Mouse (Mus musculus) hindbrain, embryonic 15.5 days (tissue): Measurements from ENCODE around the gene Gfpt1. TPM values are rescaled to one million over a fixed set of nuclear protein-coding genes. Genes with fewer than 3 reads are reported as not detected.
A peak's percentile ranks its signal among the peaks of the same experiment; 100 is the strongest.

Source experiments
- ATAC-seq: fragments of 200-750 bp; cut with Nextera tagmentation; 2 replicates; pipeline ENCODE4 v1.8.0; 2017; ENCODE audit warnings: low read depth, moderate number of reproducible peaks, moderate TSS enrichment; ENCODE audit not compliant: low FRiP score
- H3K27ac ChIP-seq: fragments of 300-500 bp; sonication (generic); replicated peaks from 2 replicates; pipeline ENCODE4 v1.5.1; 2015; ENCODE audit warnings: mild to moderate bottlenecking, inconsistent platforms
- H3K27me3 ChIP-seq: fragments of 300-500 bp; sonication (generic); 2 replicates; pipeline ENCODE4 v1.6.1; 2015; ENCODE audit warnings: control low read depth, inconsistent platforms
- H3K36me3 ChIP-seq: fragments of 300-500 bp; sonication (generic); 2 replicates; pipeline ENCODE4 v1.6.1; 2015; ENCODE audit warnings: control low read depth, inconsistent platforms
- H3K4me1 ChIP-seq: fragments of 300-500 bp; sonication (generic); replicated peaks from 2 replicates; pipeline ENCODE4 v1.6.1; 2015; ENCODE audit warnings: control low read depth, inconsistent platforms
- H3K4me2 ChIP-seq: fragments of 300-500 bp; sonication (generic); 2 replicates; pipeline ENCODE4 v1.6.1; 2015; ENCODE audit warnings: moderate library complexity, mild to moderate bottlenecking, inconsistent platforms
- H3K4me3 ChIP-seq: fragments of 300-500 bp; sonication (generic); 2 replicates; pipeline ENCODE4 v1.5.1; 2015; ENCODE audit warnings: mild to moderate bottlenecking, inconsistent platforms
- H3K9ac ChIP-seq: fragments of 300-500 bp; sonication (generic); 2 replicates; pipeline ENCODE4 v1.6.1; 2015; ENCODE audit warnings: inconsistent platforms
- H3K9me3 ChIP-seq: fragments of 300-500 bp; sonication (generic); 2 replicates; pipeline ENCODE4 v1.6.1; 2016; ENCODE audit warnings: control low read depth, inconsistent platforms
- WGBS: fragments of 180-500 bp; shearing (Covaris S2); methylation state at CpG from one replicate; pipeline ENCODE4 v1.1.7; 2015; 5-methylcytosine and 5-hydroxymethylcytosine counted together
- polyA plus RNA-seq: library from polyadenylated mRNA; unstranded; fragments of >200 nt; fragmentation: Nextera tagmentation; extraction: Ambion mirVana; gene quantifications from 2 replicates; pipeline ENCODE4 v1.2.1, GENCODE M21; 2015

The Gfpt1 gene
- polyA plus RNA-seq: 20.2 and 20.5 TPM in 2 replicates

GRCm38 (mm10) chr6:87042337-87043130, at the start of gene Gfpt1:
Gene Gfpt1 (plus strand): TSS chr6:87042846.
- ATAC-seq: peak; percentile 98
- under 1% methylated on average over 62 of the region's 68 CpGs for WGBS

GRCm38 (mm10) chr6:86994254-86994653, 48.4 kb upstream of the Gfpt1 start:
- no peak overlapping the region for H3K4me3 ChIP-seq
- no peaks in the 10 kb centered on the region for H3K4me1 ChIP-seq
- 88% methylated on average over 4 of the region's 4 CpGs for WGBS
- no peak for ATAC-seq
- H3K4me2 ChIP-seq: no peak overlapping the region
- H3K9ac ChIP-seq: no peak overlapping the region
- H3K27me3 ChIP-seq: no peaks in the 10 kb centered on the region
- H3K9me3 ChIP-seq: no peaks in the 10 kb centered on the region
- H3K27ac ChIP-seq: no peak overlapping the region
- H3K36me3 ChIP-seq: peaks cover 32% of the 10 kb centered on the region

More at GRCm38 (mm10) chr6:87042337-87043130, at the start of gene Gfpt1:
- H3K27ac ChIP-seq: peak within 1 kb of the TSS; percentile 97
- peak within 1 kb of the TSS; percentile 68 for H3K4me2 ChIP-seq
- peak within 1 kb of the TSS; percentile 99 for H3K9ac ChIP-seq
- H3K4me1 ChIP-seq: peaks cover 26% of the 10 kb centered on the region
- H3K27me3 ChIP-seq: no peaks in the 10 kb centered on the region
- H3K9me3 ChIP-seq: no peaks in the 10 kb centered on the region
- no peaks in the 10 kb centered on the region for H3K36me3 ChIP-seq
- H3K4me3 ChIP-seq: peak within 1 kb of the TSS; percentile 98

GRCm38 (mm10) chr6:86996629-86997307, 45.9 kb upstream of the Gfpt1 start:
- 73% methylated on average over 5 of the region's 5 CpGs for WGBS
- Histone ChIP-seq H3K27me3 (no peaks in the 10 kb centered on the region), H3K36me3 (peaks cover 22% of the 10 kb centered on the region), H3K4me3 (no peak overlapping the region), H3K27ac (no peak overlapping the region), H3K4me2 (no peak overlapping the region), H3K9ac (no peak overlapping the region), H3K9me3 (no peaks in the 10 kb centered on the region), H3K4me1 (no peaks in the 10 kb centered on the region)
- no peak for ATAC-seq

GRCm38 (mm10) chr6:86997360-86997759, 45.3 kb upstream of the Gfpt1 start:
- no peak for ATAC-seq
- Histone ChIP-seq H3K4me2 (no peak overlapping the region), H3K36me3 (peaks cover 19% of the 10 kb centered on the region; the same call in 1 of the 2 replicates), H3K27me3 (no peaks in the 10 kb centered on the region), H3K4me1 (no peaks in the 10 kb centered on the region), H3K9ac (no peak overlapping the region), H3K27ac (no peak overlapping the region), H3K9me3 (no peaks in the 10 kb centered on the region), H3K4me3 (no peak overlapping the region)
- WGBS: 90% methylated on average over 6 of the region's 6 CpGs

- Histone ChIP-seq H3K4me3 (no peak overlapping the region), H3K9ac (no peak overlapping the region), H3K9me3 (no peaks in the 10 kb centered on the region), H3K4me2 (no peak overlapping the region), H3K36me3 (peaks cover 9% of the 10 kb centered on the region; the same call in 1 of the 2 replicates), H3K27ac (0 out of 2 replicates have a peak overlapping the region, but pooled peaks have one; percentile 31), H3K27me3 (no peaks in the 10 kb centered on the region), H3K4me1 (no peaks in the 10 kb centered on the region)
- no peak for ATAC-seq
- 95% methylated on average over 6 of the region's 6 CpGs for WGBS
These were observed 40.7 kb upstream of the Gfpt1 start for GRCm38 (mm10) chr6:87001995-87002394.

GRCm38 (mm10) chr6:87002521-87003055, 40.1 kb upstream of the Gfpt1 start:
- no peak overlapping the region for H3K4me3 ChIP-seq
- H3K9ac ChIP-seq: no peak overlapping the region
- H3K9me3 ChIP-seq: no peaks in the 10 kb centered on the region
- peaks cover 3% of the 10 kb centered on the region; the same call in 1 of the 2 replicates for H3K36me3 ChIP-seq
- H3K27me3 ChIP-seq: no peaks in the 10 kb centered on the region
- 0 out of 2 replicates have a peak overlapping the region, but pooled peaks have one; percentile 31 for H3K27ac ChIP-seq
- 45% methylated on average over 8 of the region's 8 CpGs for WGBS
- no peaks in the 10 kb centered on the region for H3K4me1 ChIP-seq
- ATAC-seq: peak; percentile 45; the same call in 1 of the 2 replicates
- H3K4me2 ChIP-seq: no peak overlapping the region

- 70% methylated on average over 2 of the region's 2 CpGs for WGBS
- no peaks in the 10 kb centered on the region for H3K9me3 ChIP-seq
- H3K9ac ChIP-seq: no peak overlapping the region
- peaks cover 2% of the 10 kb centered on the region for H3K4me1 ChIP-seq
- no peak overlapping the region for H3K27ac ChIP-seq
- H3K4me3 ChIP-seq: no peak overlapping the region
- no peak for ATAC-seq
- no peaks in the 10 kb centered on the region for H3K27me3 ChIP-seq
- no peaks in the 10 kb centered on the region for H3K36me3 ChIP-seq
- H3K4me2 ChIP-seq: no peak overlapping the region
These were observed 38.5 kb upstream of the Gfpt1 start for GRCm38 (mm10) chr6:87004099-87004498.

- Histone ChIP-seq H3K4me3 (no peak overlapping the region), H3K9me3 (no peaks in the 10 kb centered on the region), H3K4me2 (no peak overlapping the region), H3K27me3 (no peaks in the 10 kb centered on the region), H3K4me1 (peaks cover 10% of the 10 kb centered on the region), H3K36me3 (no peaks in the 10 kb centered on the region), H3K9ac (no peak overlapping the region), H3K27ac (no peak overlapping the region)
- no peak for ATAC-seq
These were observed 37.1 kb upstream of the Gfpt1 start for GRCm38 (mm10) chr6:87005577-87005976.

GRCm38 (mm10) chr6:87008887-87009286, 33.8 kb upstream of the Gfpt1 start, which contains the start of gene Nfu1:
Gene Nfu1 (plus strand): TSS chr6:87009236.
- 79% methylated on average over 6 of the region's 6 CpGs for WGBS
- ATAC-seq: no peak
- 0 out of 2 replicates have a peak, but pooled peaks cover 4% of the 10 kb centered on the region for H3K36me3 ChIP-seq

GRCm38 (mm10) chr6:87009692-87010328, 32.8 kb upstream of the Gfpt1 start:
- peaks cover 17% of the 10 kb centered on the region for H3K4me1 ChIP-seq
- H3K9ac ChIP-seq: peak overlapping the region; percentile 99
- H3K9me3 ChIP-seq: no peaks in the 10 kb centered on the region
- H3K4me2 ChIP-seq: peak overlapping the region; percentile 61
- peak overlapping the region; percentile 92 for H3K27ac ChIP-seq
- ATAC-seq: peak; percentile 96
- no peaks in the 10 kb centered on the region for H3K27me3 ChIP-seq
- peak overlapping the region; percentile 80 for H3K4me3 ChIP-seq
- H3K36me3 ChIP-seq: peaks cover 9% of the 10 kb centered on the region
- under 1% methylated on average over 36 of the region's 36 CpGs for WGBS

More at GRCm38 (mm10) chr6:87008887-87009286, 33.8 kb upstream of the Gfpt1 start, which contains the start of gene Nfu1:
- Histone ChIP-seq H3K4me2 (peak within 1 kb of the TSS; percentile 61), H3K27me3 (no peaks in the 10 kb centered on the region), H3K4me1 (peaks cover 17% of the 10 kb centered on the region), H3K4me3 (peak within 1 kb of the TSS; percentile 80), H3K27ac (peak within 1 kb of the TSS; percentile 92), H3K9ac (peak within 1 kb of the TSS; percentile 99), H3K9me3 (no peaks in the 10 kb centered on the region)

- Histone ChIP-seq H3K9ac (no peak overlapping the region), H3K27me3 (no peaks in the 10 kb centered on the region), H3K4me1 (no peaks in the 10 kb centered on the region), H3K9me3 (no peaks in the 10 kb centered on the region), H3K4me3 (no peak overlapping the region), H3K27ac (no peak overlapping the region), H3K4me2 (no peak overlapping the region), H3K36me3 (peaks cover 53% of the 10 kb centered on the region)
- WGBS: 62% methylated on average over 4 of the region's 4 CpGs
- ATAC-seq: no peak
These were observed 25.7 kb upstream of the Gfpt1 start for GRCm38 (mm10) chr6:87016916-87017315.
